Mouse (Mus musculus) heart, postnatal 10 days (tissue): ENCODE results near the gene Fancd2. TPM values are rescaled to one million over a fixed set of nuclear protein-coding genes. Genes with fewer than 3 reads are reported as not detected.
A peak's percentile ranks its signal among the peaks of the same experiment; 100 is the strongest.

Experiments
- DNase-seq, 2 experiments: peaks; one replicate each; pipeline ENCODE4 v3.0.0; 2021
- intact Hi-C: fragments of 180-260 bp; cut with DNase I; formaldehyde crosslinking; loops from one replicate; pipeline ENCODE4 v1.15.1; 2025
- total RNA-seq, 2 experiments: library from RNA; stranded (reverse); gene quantifications; 2 replicates each; pipeline ENCODE4 v1.2.3; 2021

Fancd2 gene
- 1 to 10 TPM; 3.0 to 3.6 TPM for total RNA-seq

GRCm38 (mm10) chr6:113530932-113531839, at the start of gene Fancd2, which contains the start of gene Emc3:
Gene Fancd2 (plus strand): TSS chr6:113531682.
Gene Emc3 (minus strand): TSS chr6:113531652.
- DNase-seq = peak; percentile 95 to 97
- intact Hi-C loops = loop anchor here (1.0 kb wide), 1 partner anchor 48 kb away; the partner anchor contains the start of gene Creld1

DNA sequence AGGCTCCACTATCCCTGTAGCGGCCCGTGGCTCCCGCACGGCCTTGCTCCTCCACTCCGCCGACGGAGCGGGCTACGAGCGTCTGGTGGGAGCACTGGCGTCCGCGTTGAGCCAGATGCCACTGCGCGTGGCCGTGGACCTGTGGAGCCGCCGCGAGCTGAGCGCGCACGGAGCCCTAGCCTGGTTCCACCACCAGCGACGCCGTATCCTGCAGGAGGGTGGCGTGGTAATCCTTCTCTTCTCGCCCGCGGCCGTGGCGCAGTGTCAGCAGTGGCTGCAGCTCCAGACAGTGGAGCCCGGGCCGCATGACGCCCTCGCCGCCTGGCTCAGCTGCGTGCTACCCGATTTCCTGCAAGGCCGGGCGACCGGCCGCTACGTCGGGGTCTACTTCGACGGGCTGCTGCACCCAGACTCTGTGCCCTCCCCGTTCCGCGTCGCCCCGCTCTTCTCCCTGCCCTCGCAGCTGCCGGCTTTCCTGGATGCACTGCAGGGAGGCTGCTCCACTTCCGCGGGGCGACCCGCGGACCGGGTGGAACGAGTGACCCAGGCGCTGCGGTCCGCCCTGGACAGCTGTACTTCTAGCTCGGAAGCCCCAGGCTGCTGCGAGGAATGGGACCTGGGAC, 48.9 kb upstream of the Fancd2 start:
- intact Hi-C loops = loop anchor here (1.0 kb wide), 1 partner anchor 49 kb away; the partner anchor contains the start of genes Emc3 and Fancd2

DNA sequence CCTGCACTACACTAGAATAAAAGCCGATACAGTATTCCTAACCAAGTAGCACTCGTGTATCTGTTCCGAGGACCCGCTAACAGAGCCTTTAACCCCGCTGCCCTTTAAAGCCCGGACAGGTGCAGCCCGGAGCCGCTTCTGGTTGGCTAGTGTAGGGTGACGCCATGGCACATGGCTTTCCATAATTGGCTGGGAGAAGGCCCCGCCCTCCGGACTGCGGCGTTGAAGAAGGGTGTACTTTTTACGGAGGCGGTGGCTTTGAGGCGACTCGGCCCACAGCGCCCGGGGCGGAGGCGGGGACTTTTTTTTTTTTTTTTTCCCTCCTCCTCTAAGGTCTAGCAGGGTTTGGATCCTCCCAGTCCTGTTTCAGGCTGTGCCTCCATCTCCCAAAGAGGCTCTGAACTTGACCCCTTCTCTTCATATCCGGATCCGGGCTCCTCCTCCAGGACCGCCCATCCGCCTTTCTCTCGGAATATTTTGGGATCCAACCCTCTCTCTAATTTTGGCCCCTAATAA, 48.3 kb upstream of the Fancd2 start, which contains the start of gene Creld1:
Gene Creld1 (plus strand): TSS at position 198 of the 516 bp plus-strand sequence.
- intact Hi-C loops = loop anchor here (1.0 kb wide), 1 partner anchor 48 kb away; the partner anchor contains the start of genes Emc3 and Fancd2

More for the DNA sequence above, 48.9 kb upstream of the Fancd2 start:
- peak; percentile 43 to 51 for DNase-seq

DNA sequence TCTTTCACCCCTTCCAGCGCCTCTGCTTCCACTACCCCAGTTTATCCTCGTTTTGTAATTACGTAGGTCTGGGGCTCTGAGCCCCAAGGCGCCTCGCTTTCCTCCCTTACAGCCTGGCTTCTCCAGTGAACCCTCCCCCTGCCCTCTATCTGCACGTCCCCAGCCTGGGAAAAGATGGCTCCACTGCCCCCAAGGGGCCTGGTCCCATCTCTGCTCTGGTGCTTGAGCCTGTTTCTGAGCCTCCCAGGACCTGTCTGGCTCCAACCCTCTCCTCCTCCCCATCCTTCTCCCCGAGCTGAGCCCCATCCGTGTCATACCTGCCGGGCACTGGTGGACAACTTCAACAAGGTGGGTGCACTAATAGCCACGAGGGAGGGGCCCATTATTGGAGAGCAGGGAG, 47.8 kb upstream of the Fancd2 start:
- peak; percentile 29 to 41 for DNase-seq
- intact Hi-C loops = loop anchor here (1.0 kb wide), 1 partner anchor 48 kb away; the partner anchor contains the start of genes Emc3 and Fancd2

More for the DNA sequence above, 48.3 kb upstream of the Fancd2 start, which contains the start of gene Creld1:
- peak; percentile 95 to 97 for DNase-seq

GRCm38 (mm10) chr6:113487125-113487576, 44.3 kb upstream of the Fancd2 start:
- intact Hi-C loops = no loop called here
- no peak for DNase-seq

- no peak for DNase-seq
- intact Hi-C loops = no loop called here
Observed at GRCm38 (mm10) chr6:113489410-113489809, 42.1 kb upstream of the Fancd2 start.

GRCm38 (mm10) chr6:113492101-113492864, 39.2 kb upstream of the Fancd2 start:
- DNase-seq = no peak
- intact Hi-C loops = no loop called here

DNA sequence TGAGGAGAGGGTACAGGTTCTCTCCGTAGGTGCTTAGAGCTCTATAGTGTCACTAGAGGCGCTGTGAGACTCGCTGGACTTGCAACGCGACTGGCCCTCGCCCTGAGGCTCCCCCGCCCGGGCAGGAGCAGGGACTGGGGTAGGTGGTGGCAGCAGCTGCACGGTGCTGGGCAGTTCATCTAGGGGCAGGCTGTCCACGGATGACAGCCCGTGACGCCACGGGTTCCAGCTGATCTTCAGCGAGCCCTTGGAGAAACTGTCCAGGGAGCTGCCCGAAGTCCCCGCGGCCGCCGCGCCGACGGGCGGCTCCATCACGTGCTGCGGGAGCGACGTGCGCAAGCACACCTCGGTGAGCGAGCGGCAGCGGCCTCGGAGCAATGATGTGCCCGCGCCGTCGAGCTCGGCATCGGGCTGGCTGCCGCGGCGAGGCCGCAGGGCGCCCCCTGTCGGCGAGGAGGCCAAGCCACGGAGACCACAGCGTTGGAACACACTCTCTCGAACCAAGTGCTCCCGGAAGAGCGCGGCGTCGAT, 37.2 kb upstream of the Fancd2 start:
- intact Hi-C loops = no loop called here

GRCm38 (mm10) chr6:113495071-113495675, 36.3 kb upstream of the Fancd2 start:
- intact Hi-C loops = no loop called here
- no peak for DNase-seq

More for the DNA sequence above, 37.2 kb upstream of the Fancd2 start:
- DNase-seq = peak; percentile 79 to 84

GRCm38 (mm10) chr6:113499346-113499745, 32.1 kb upstream of the Fancd2 start:
- DNase-seq = no peak
- intact Hi-C loops = no loop called here

DNA sequence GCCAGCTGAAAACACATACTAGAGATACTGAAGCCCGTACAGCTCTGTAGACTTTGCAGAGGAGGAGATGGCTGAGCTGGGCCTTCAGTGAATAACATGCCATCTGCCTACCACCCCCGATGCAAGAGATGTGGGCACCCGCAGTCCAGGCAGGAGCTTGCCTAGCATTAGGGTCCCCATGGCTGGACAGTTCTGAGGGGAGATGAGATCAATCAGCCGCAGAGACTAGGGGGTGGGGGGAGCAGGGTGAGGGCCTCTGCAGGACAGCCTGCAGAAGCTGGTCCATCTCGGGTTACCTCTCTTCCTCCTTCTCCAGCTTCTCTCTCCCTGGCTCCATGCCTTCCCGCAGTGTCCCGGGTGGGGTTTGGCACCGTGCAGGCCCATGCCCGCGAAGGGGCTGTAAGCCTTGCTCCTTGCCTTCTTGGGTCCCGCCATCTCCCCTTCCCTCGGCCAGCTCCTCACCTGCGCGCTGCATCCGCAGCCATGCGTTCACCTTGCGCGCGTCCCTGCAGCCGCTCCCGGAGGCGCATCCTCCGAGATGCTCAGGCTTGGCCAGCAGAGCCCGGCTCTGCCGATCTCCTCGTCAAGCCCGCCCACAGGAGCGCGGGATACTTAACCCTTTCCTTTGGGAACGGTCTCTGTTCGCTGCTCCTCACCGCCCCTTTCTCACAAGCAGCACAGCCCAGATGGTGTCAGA, 29.9 kb upstream of the Fancd2 start, which contains the start of gene Prrt3:
Gene Prrt3 (minus strand): TSS at position 544 of the 697 bp plus-strand sequence.
- intact Hi-C loops = no loop called here
- no peak for DNase-seq

DNA sequence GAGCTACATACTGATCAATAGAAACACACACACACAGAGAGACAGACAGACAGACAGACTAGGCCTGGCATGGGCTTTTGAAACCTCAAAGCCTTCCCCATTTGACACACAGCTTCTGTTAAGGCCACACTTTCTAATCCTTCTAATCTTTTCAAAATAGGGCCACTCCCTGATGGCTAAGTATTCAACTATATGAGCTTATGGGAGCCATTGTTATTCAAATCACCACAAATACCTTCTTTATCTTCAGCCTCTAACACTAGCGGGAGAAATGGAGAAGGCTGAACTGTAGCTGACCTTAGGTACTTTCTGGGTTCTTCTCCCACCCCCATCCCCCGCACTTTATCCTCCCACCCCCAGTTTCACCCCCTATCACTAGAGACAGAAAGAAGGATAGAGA, 28.7 kb upstream of the Fancd2 start:
- intact Hi-C loops = no loop called here
- no peak for DNase-seq

DNA sequence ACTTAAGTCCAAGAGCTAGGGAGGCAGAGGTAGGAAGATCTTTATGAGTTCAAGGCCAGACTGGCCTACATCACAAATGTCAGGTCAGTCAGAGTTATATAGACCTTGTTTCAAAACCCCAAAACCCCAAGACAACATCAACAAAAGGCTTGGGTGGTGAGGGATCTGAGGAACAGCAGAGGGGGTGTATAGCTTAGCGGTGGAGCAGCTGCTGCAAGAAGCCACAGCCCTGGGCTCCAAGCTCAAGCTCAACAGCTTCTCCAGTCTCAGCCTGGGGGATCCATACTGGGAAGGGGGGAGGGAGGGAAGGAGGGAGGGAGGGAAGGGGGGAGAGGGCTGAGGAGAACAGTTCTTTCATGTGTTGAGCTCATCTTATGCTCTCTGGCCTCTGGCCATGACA, 25.8 kb upstream of the Fancd2 start:
- intact Hi-C loops = no loop called here

DNA sequence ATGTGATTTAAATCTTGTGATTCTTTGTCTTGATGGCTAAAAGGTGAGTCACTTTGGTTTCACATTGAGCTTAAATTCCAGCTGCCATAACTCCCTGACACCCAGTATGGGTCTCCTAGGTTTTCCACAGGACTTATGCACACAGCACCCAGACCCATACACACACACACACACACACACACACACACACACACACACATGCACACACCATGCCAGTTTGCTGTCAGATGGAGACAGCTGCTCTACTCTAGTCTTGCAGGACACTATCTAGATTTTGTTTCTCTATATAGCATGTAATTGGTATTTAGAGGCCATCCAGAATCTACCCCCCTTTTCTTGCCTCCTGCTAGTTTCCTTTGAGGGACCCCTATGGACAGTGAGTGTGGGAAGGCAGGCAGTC, 24.4 kb upstream of the Fancd2 start:
- intact Hi-C loops = no loop called here
- DNase-seq = no peak

More for the DNA sequence above, 25.8 kb upstream of the Fancd2 start:
- DNase-seq = no peak

GRCm38 (mm10) chr6:113508272-113508946, 23.1 kb upstream of the Fancd2 start:
- intact Hi-C loops = no loop called here
- peak in 1 of 2 experiments; percentile 18 for DNase-seq

- peak in 1 of 2 experiments; percentile 15 for DNase-seq
- intact Hi-C loops = no loop called here
Observed at GRCm38 (mm10) chr6:113508947-113509280, 22.6 kb upstream of the Fancd2 start.

- DNase-seq = no peak
- intact Hi-C loops = no loop called here
Observed at GRCm38 (mm10) chr6:113513944-113514343, 17.5 kb upstream of the Fancd2 start.

GRCm38 (mm10) chr6:113514600-113514999, 16.9 kb upstream of the Fancd2 start:
- DNase-seq = no peak
- intact Hi-C loops = no loop called here
